Mouse (Mus musculus): ENCODE results near the gene Nmu.

- TF ChIP-seq CHD2 (IDR thresholded peaks at IDR 0.05; ENCODE audit: low read depth, low read length) (no peak), ZC3H11A (IDR thresholded peaks at IDR 0.05; ENCODE audit: borderline replicate concordance, low read depth, low read length) (no peak), MAFK (IDR thresholded peaks at IDR 0.05; ENCODE audit: insufficient read depth, low read depth, low read length) (no peak), ZNF384 (IDR thresholded peaks at IDR 0.05; ENCODE audit: low read depth, low read length) (no peak)
Observed at GRCm38 (mm10) chr5:76365406-76365805, 1.8 kb upstream of the Nmu start.

Data from ES-E14 (cell line).